Mouse (Mus musculus): ENCODE measurements around the gene Il5ra.

DNA sequence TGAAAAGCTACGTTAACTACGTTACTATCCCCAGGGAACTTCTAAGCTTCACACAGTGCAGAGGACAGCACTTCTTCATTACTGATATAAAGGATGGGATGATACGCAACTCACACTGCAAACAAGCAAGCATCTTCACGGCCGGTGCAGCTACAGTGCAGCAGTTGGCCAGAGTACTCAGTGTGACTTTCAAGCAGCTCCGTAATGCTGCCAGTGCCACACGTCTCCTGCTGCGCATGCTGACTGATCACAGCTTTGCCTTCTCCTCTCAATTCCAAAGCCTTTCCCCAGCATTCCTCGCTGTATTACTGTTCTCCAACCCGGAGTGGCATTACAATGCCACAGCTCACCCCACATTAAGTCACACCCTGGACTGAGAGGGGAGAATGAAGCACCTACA lies 44.8 kb upstream of the Il5ra start:
- no peak for TF ChIP-seq CTCF (IDR thresholded peaks at IDR 0.05; ENCODE audit: low read depth)
- TF ChIP-seq EP300 (optimal IDR thresholded peaks at IDR 0.05): no peak

All from stomach, postnatal 0 days (tissue).